Mouse (Mus musculus) embryonic fibroblast, embryonic 13.5 days (primary cell): ENCODE results near the gene Gzmm. TPM values are rescaled to one million over a fixed set of nuclear protein-coding genes. Genes with fewer than 3 reads are reported as not detected.
A peak's percentile ranks its signal among the peaks of the same experiment; 100 is the strongest.

Source experiments
- H3K27ac ChIP-seq: 2 replicates; pipeline ENCODE4 v1.5.1; 2012; ENCODE audit warnings: low read length, control low read depth, inconsistent platforms; ENCODE audit not compliant: insufficient read depth
- H3K4me1 ChIP-seq: 2 replicates; pipeline ENCODE4 v1.6.1; 2011; ENCODE audit warnings: low read length; ENCODE audit not compliant: control insufficient read depth, insufficient read depth
- H3K4me3 ChIP-seq: 2 replicates; pipeline ENCODE4 v1.5.1; 2011; ENCODE audit warnings: mild to moderate bottlenecking, control low read depth, low read length; ENCODE audit not compliant: insufficient read depth
- CTCF ChIP-seq: IDR thresholded peaks from 2 replicates; pipeline ENCODE4 v1.5.1; 2011; ENCODE audit warnings: mild to moderate bottlenecking, control low read depth, low read length, moderate library complexity, borderline replicate concordance; ENCODE audit not compliant: insufficient read depth
- POLR2A ChIP-seq: IDR thresholded peaks from 2 replicates; pipeline ENCODE4 v1.6.1; 2011; ENCODE audit warnings: low read depth, mild to moderate bottlenecking, control low read depth, low read length, moderate library complexity
- polyA plus RNA-seq: library from polyadenylated mRNA; stranded (reverse); fragments of >200 nt; gene quantifications from 2 replicates; pipeline ENCODE4 v1.2.4, GENCODE M21; 2011; ENCODE audit warnings: low read depth; ENCODE audit not compliant: missing spikeins, insufficient read length

Gene Gzmm
- polyA plus RNA-seq, 1 experiment, result not detected

DNA sequence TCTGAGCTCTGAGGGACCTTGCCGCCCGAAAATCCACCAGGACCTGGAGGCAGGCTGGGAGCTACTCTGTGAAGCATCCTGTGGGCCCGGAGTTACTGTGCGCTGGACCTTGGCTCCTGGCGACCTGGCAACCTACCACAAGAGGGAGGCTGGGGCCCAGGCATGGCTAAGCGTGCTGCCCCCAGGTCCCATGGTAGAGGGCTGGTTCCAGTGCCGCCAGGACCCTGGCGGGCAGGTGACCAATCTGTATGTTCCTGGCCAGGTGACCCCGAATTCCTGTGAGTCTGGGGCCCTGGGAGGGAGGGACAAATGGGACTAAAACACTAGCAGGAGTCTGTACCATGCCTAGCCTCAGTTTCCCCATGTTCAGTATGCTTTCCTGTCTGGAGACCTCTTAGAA lies 22.3 kb upstream of the Gzmm start:
- Histone ChIP-seq H3K27ac (no peak overlapping the region), H3K4me3 (no peak overlapping the region), H3K4me1 (no peaks in the 10 kb centered on the region)
- TF ChIP-seq POLR2A, result no peak
- no peak for TF ChIP-seq CTCF

DNA sequence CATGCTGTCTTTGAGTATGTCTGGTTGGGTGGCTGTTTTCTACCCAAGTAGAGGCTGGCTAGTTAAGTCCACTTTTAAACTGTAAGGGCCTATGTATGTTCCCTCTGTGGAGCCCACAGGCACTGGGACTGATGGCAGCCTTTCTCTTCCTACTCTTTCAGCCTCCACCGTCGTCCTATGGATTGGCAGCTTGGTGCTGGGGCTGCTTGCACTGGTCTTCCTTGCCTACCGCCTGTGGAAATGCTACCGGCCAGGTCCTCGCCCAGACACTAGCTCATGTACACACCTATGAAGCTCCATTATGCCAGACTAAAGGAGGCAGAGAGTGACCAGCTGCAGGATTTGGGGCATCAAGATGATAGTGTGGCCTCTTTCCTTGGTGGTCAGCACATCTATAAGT lies 20.7 kb upstream of the Gzmm start:
- TF ChIP-seq POLR2A (no peak), CTCF (no peak)
- Histone ChIP-seq H3K4me1 (no peaks in the 10 kb centered on the region), H3K4me3 (no peak overlapping the region), H3K27ac (no peak overlapping the region)

- TF ChIP-seq CTCF (0 out of 2 replicates have a peak, but pooled peaks have one; percentile 3), POLR2A (peak; percentile 70)
- Histone ChIP-seq H3K4me3 (peak within 1 kb of the TSS; percentile 89), H3K27ac (peak within 1 kb of the TSS; percentile 86), H3K4me1 (no peaks in the 10 kb centered on the region)
Measured at GRCm38 (mm10) chr10:79668771-79669575, 19.8 kb upstream of the Gzmm start, which contains the start of gene Tpgs1. Gene Tpgs1, plus strand, starts transcription at chr10:79669369.

DNA sequence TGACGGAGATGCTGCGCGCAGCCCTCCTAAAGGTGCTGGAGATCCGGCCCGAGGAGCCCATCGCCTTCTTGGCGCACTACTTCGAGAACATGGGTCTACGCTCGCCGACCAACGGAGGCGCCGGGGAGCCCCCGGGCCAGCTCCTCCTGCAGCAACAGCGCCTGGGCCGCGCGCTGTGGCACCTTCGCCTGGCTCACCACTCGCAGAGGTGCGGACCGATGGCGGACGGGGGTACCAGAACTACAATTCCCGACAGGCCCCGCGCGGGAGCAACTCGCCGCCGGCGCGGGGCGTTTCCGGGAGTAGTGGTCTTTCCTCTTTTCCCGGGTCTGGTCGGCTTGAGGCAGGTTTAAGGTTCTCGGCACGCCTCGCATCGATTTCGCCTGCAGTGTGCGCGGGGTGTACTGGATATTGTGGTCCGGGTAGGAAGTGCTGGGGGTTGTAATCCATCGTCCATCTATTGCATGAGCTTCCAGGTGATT lies 19.2 kb upstream of the Gzmm start:
- Histone ChIP-seq H3K27ac (peak overlapping the region; percentile 86), H3K4me1 (no peaks in the 10 kb centered on the region), H3K4me3 (peak overlapping the region; percentile 89)
- TF ChIP-seq CTCF (no peak), POLR2A (peak; percentile 41; the same call in 1 of the 2 replicates)

DNA sequence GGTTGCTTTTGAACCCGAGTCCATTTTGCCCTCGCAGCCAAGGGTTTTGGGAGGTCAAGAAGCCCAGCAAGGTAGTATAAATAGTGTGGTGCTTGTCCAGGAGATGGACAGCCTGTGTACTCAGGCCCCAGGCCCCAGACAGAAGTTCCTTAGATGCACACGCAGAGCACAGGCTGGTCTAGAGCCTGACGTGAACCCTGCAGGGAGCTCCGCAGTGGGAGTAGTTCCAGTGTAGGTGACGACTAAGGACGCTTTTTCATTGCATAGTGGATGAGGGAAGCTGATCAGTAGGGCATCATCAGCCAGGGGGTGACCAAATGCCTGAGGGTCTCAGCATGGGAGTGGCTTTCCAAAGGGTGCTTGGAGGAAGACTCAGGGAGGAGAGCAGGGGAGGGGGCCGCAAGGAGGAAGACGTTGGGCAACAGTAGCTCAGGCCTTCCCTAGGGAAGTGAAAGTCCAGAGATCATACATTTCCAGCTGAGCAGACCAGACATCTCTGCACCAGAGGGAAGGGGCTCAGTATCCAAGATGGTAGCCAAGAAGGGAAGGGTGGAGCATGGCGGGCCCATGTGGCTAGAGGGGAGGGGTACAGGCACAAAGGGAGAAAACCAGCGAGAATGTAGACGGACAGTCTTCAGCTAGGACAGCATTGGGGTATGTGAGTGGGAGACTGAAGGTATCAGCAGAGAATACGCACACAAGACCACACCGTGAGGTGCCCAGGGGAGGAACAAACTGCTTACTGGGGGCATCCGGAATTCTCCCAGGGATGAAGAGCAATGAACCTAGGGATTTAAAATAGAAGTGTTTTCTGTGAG lies 18.5 kb upstream of the Gzmm start:
- Histone ChIP-seq H3K4me1 (no peaks in the 10 kb centered on the region), H3K4me3 (peak overlapping the region; percentile 89), H3K27ac (0 out of 2 replicates have a peak overlapping the region, but pooled peaks have one; percentile 86)
- TF ChIP-seq CTCF (no peak), POLR2A (0 out of 2 replicates have a peak, but pooled peaks have one; percentile 9)

DNA sequence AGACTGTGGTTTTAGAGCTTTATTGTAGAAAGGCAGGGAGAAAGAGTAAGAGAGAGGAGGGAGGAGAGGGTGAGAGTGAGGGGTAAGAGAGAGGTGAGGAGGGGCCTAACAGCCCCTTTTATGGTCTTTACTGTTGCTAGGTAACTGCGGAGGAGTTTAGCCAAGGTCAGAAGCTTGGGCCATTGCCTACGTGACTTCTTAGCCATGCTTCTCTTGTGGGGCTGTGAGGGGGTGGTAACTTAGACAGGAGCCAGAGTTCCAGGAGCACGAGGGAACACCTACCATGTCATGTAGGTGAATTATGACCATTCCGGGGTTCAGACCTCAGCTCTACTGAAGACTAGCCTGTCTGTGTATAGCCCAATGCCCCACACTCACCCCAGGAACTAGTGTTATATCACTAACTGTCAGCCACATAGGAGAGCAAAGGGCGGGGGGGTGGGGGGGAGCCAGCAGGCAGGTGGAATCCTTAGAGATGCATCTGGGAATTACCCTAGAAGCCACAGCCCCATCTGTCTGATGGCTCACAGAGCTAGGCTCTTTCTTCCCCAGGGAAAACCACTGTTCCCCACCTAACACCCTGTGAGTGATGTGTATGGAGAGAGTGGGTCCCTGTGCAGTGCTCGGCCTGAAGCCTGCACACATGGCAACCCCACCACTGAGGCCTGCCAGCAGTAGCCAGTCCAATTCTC lies 17.3 kb upstream of the Gzmm start:
- Histone ChIP-seq H3K4me3 (no peak overlapping the region), H3K27ac (no peak overlapping the region)
- TF ChIP-seq CTCF (no peak), POLR2A (no peak)

DNA sequence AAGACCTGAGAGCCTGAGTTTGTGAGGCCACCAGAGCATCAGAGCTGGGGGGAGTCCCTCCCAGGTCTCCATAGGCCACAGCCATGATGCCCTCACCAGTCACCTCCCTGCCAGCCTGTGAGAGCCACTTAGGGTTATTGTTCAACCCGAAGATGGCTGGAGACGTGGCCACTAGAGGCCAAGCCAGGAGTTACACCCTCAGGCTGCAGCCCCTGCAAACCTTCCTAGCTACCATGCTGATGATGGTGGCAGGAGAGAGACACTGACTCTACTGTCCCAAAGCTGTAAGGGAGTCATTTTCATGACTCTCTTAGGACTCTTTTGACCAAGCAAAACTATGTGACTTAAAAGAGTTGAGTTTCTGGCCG lies 16.7 kb upstream of the Gzmm start:
- H3K4me1 ChIP-seq, result no peaks in the 10 kb centered on the region
- no peak overlapping the region for H3K27ac ChIP-seq
- H3K4me3 ChIP-seq, result no peak overlapping the region
- TF ChIP-seq POLR2A, result no peak
- no peak for TF ChIP-seq CTCF

More for the DNA sequence above, 17.3 kb upstream of the Gzmm start:
- no peaks in the 10 kb centered on the region for H3K4me1 ChIP-seq

GRCm38 (mm10) chr10:79673054-79673453 lies 15.8 kb upstream of the Gzmm start:
- H3K4me3 ChIP-seq, result no peak overlapping the region
- H3K4me1 ChIP-seq, result no peaks in the 10 kb centered on the region
- no peak for TF ChIP-seq CTCF
- TF ChIP-seq POLR2A, result no peak
- no peak overlapping the region for H3K27ac ChIP-seq

DNA sequence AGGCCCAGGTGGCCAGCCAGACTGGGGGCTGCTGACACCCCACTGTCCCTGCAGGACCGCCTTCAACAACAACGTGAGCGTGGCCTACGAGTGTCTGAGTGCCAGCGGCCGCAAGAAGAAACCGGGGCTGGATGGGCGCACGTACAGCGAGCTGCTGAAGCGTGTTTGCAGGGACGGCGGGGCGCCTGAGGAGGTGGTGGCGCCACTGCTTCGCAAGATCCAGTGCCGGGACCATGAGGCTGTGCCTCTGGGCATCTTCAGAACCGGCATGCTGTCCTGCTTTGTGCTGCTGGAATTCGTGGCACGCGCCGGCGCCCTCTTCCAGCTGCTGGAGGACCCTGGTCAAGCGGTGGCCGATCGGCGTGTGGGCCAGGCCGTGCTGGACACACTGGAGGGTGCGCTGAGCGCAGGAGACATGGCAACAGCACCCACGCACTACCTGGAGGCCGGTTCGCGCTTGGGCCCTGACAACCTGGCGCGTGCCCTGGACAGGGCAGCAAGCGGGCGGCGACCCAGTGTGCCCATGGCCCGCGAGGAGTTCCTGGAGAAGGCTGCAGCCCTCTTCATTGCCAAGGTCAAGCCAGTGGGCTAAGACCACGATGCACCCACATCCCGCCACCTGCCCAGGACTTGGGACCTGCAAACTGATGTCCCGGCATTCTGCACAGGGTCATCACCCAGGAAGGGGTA lies 13.3 kb upstream of the Gzmm start:
- TF ChIP-seq CTCF, result no peak
- Histone ChIP-seq H3K27ac (no peak overlapping the region), H3K4me1 (no peaks in the 10 kb centered on the region), H3K4me3 (no peak overlapping the region)
